Mouse (Mus musculus): ENCODE measurements around the gene Gm42906. TPM values are rescaled to one million over a fixed set of nuclear protein-coding genes. Genes with fewer than 3 reads are reported as not detected.
A peak's percentile ranks its signal among the peaks of the same experiment; 100 is the strongest.

Gm42906 gene
- polyA plus RNA-seq, 1 experiment from 2014 or later: not detected

DNA sequence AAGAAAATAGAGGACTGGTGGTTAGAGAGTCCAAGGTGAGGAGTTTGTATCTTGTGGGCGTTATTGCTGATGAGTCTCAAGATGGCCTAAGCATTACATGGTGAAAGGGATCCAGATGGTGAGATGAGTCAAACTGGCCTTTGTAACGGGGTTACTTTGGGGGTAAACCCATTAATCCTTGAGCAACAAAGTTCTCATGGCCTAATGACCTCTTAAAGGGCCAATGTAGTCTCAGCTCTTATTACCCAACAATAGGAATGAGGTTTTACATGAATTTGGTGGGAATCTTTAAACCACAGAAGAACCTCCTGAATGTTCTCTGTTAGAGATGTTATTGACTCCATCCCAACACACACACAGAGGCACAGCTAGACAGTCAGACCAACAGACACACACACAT lies 179.9 kb downstream of the Gm42906 start:
- H3K4me2 ChIP-seq (ENCODE audit: low read length): no peak overlapping the region
- H3K4me3 ChIP-seq (ENCODE audit: control insufficient read depth in 1 of 2, insufficient read depth in 1 of 2, low read depth in 1 of 2, low read length in 2 of 2): no peak overlapping the region
- no peaks in the 10 kb centered on the region for H3K27me3 ChIP-seq (ENCODE audit: control insufficient read depth, insufficient read depth, low read length)
- 77% methylated on average over 2 of the region's 2 CpGs for WGBS
- no peak for ATAC-seq (ENCODE audit: insufficient number of reproducible peaks, insufficient read depth, low FRiP score, low read depth)
- H3K27ac ChIP-seq (replicated peaks in 1 of 2; ENCODE audit: control insufficient read depth in 1 of 2, insufficient read depth in 1 of 2, low read depth in 2 of 2, low read length in 2 of 2): peak overlapping the region; percentile 32 to 57; a peak in 2 of 4 replicates
- H3K4me1 ChIP-seq (ENCODE audit: control insufficient read depth in 2 of 2, insufficient read depth in 2 of 2, low read length in 2 of 2): peaks cover 7 to 14% of the 10 kb centered on the region in 2 experiments
- H3K9me3 ChIP-seq (ENCODE audit: control insufficient read depth, low read length): no peaks in the 10 kb centered on the region
- H3K36me3 ChIP-seq (ENCODE audit: control insufficient read depth, insufficient read depth, low read length): no peaks in the 10 kb centered on the region
- H3K9ac ChIP-seq (ENCODE audit: low read length): no peak overlapping the region

DNA sequence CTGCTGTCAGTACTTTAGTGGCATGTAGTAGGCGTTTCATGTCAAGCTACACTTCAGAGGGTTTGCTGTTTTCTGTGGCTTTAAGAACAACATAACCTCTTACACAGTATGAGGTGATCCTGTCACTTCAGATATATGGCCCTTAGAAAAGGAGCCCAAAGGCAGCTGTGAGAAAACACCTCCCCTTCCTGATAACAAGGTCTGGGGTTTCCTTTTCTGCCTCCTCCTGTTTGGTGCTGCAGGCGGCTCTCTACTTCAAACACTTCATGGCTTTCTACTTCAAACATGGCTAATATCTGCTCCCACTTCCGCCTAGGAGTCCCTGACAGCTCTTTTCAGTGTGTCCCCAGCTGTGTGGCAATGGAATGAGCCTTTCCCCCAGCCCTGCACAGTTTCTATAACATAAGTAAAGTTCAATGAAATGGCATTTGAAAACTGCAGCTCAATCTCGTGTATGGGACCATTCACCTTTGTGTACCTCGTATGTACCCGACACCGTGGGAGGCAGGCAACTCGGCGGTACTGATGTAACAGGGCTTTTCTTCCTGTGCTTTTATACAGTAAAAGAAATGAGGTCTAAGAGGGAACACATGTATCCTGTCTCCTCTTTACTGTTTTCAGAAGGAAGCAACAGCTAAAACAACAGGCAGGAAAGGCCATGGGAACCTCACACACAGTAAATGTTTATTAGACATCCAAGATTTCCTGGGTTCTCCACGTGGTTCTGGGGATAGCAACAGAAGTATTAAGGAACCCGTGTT lies 180.7 kb downstream of the Gm42906 start:
- peak overlapping the region; percentile 50 to 57 for H3K27ac ChIP-seq (replicated peaks in 1 of 2; ENCODE audit: control insufficient read depth in 1 of 2, insufficient read depth in 1 of 2, low read depth in 2 of 2, low read length in 2 of 2)
- ATAC-seq (ENCODE audit: insufficient number of reproducible peaks, insufficient read depth, low FRiP score, low read depth): peak; percentile 43; the same call in 1 of the 2 replicates
- H3K4me1 ChIP-seq (ENCODE audit: control insufficient read depth in 2 of 2, insufficient read depth in 2 of 2, low read length in 2 of 2): peaks cover 7 to 14% of the 10 kb centered on the region in 2 experiments
- no peaks in the 10 kb centered on the region for H3K36me3 ChIP-seq (ENCODE audit: control insufficient read depth, insufficient read depth, low read length)
- no peak overlapping the region for H3K4me3 ChIP-seq (ENCODE audit: control insufficient read depth in 1 of 2, insufficient read depth in 1 of 2, low read depth in 1 of 2, low read length in 2 of 2)
- no peaks in the 10 kb centered on the region for H3K27me3 ChIP-seq (ENCODE audit: control insufficient read depth, insufficient read depth, low read length)
- no peak overlapping the region for H3K9ac ChIP-seq (ENCODE audit: low read length)
- no peaks in the 10 kb centered on the region for H3K9me3 ChIP-seq (ENCODE audit: control insufficient read depth, low read length)
- peak overlapping the region; percentile 33 for H3K4me2 ChIP-seq (ENCODE audit: low read length)
- 27% methylated on average over 11 of the region's 11 CpGs for WGBS

DNA sequence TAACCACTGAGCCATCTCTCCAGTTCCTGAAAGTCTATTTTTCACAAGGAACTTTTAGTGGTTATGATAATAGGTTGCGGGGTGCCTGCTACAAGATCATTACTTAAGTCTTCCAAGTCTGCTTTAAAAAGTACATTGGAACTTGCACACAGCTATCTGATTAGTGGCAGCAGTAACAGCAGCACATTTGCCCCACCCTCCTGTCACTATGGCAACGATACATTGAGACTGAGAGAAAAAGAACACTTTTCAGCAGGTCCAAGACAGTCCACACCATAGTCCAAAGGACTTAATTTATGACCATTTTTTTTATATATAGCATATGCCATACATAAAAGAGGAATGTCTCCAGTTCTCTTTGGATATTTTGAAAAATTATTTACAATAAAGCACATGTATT lies 181.7 kb downstream of the Gm42906 start:
- Histone ChIP-seq H3K27me3 (ENCODE audit: control insufficient read depth, insufficient read depth, low read length) (no peaks in the 10 kb centered on the region), H3K27ac (replicated peaks in 1 of 2; ENCODE audit: control insufficient read depth in 1 of 2, insufficient read depth in 1 of 2, low read depth in 2 of 2, low read length in 2 of 2) (no peak overlapping the region), H3K9ac (ENCODE audit: low read length) (no peak overlapping the region), H3K9me3 (ENCODE audit: control insufficient read depth, low read length) (no peaks in the 10 kb centered on the region), H3K4me1 (ENCODE audit: control insufficient read depth in 2 of 2, insufficient read depth in 2 of 2, low read length in 2 of 2) (peaks cover 7 to 14% of the 10 kb centered on the region in 2 experiments), H3K36me3 (ENCODE audit: control insufficient read depth, insufficient read depth, low read length) (no peaks in the 10 kb centered on the region), H3K4me2 (ENCODE audit: low read length) (no peak overlapping the region; the same call in 1 of the 2 replicates), H3K4me3 (ENCODE audit: control insufficient read depth in 1 of 2, insufficient read depth in 1 of 2, low read depth in 1 of 2, low read length in 2 of 2) (no peak overlapping the region)
- ATAC-seq (ENCODE audit: insufficient number of reproducible peaks, insufficient read depth, low FRiP score, low read depth): no peak
- 83% methylated on average over 2 of the region's 2 CpGs for WGBS

DNA sequence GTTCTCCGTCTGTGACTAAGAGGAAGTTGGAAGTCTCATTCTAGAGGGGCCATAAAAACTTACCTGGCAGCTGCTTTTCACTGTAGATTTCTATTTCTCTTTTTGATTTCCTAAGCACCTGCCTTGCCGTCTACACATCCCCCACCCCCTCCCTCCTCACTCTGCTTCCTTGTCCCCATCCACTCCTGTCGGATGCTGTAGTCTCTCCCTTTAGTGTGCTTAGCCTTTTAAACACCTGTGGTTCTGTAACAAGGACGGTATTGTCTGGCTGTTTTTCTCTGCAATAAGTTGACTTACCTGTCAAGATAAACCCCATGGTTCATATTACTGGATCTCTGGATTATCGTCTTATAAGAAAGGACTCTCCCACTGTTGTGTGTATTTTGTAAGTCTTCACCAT lies 182.4 kb downstream of the Gm42906 start:
- H3K4me1 ChIP-seq (ENCODE audit: control insufficient read depth in 2 of 2, insufficient read depth in 2 of 2, low read length in 2 of 2): peaks cover 7 to 14% of the 10 kb centered on the region in 2 experiments
- no peak overlapping the region for H3K27ac ChIP-seq (replicated peaks in 1 of 2; ENCODE audit: control insufficient read depth in 1 of 2, insufficient read depth in 1 of 2, low read depth in 2 of 2, low read length in 2 of 2)
- no peak for ATAC-seq (ENCODE audit: insufficient number of reproducible peaks, insufficient read depth, low FRiP score, low read depth)
- H3K9me3 ChIP-seq (ENCODE audit: control insufficient read depth, low read length): no peaks in the 10 kb centered on the region
- no peak overlapping the region for H3K4me2 ChIP-seq (ENCODE audit: low read length)
- H3K4me3 ChIP-seq (ENCODE audit: control insufficient read depth in 1 of 2, insufficient read depth in 1 of 2, low read depth in 1 of 2, low read length in 2 of 2): no peak overlapping the region
- H3K27me3 ChIP-seq (ENCODE audit: control insufficient read depth, insufficient read depth, low read length): no peaks in the 10 kb centered on the region
- H3K9ac ChIP-seq (ENCODE audit: low read length): no peak overlapping the region
- 86% methylated on average over 5 of the region's 5 CpGs for WGBS
- H3K36me3 ChIP-seq (ENCODE audit: control insufficient read depth, insufficient read depth, low read length): no peaks in the 10 kb centered on the region

DNA sequence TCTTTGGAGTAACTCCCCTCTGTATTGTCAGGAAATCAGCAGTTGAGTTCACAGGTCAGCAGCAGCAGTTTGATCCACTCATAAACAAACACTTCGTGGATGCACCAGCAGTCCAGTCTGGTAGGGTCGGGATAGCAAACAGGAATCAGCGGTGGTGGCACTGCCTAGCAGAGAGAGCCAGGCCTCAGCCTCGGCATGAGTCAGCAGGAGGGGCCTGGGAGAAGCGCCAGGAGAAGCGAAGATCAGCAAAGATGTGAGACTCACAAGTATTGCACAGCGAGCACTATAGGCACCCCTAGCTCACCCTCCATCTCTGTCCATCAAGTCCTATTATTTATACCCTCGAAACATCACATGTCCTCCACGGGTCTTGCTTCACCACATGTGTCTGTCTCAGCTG lies 189.2 kb downstream of the Gm42906 start:
- Histone ChIP-seq H3K4me2 (ENCODE audit: low read length) (no peak overlapping the region), H3K36me3 (ENCODE audit: control insufficient read depth, insufficient read depth, low read length) (no peaks in the 10 kb centered on the region), H3K4me1 (ENCODE audit: control insufficient read depth in 2 of 2, insufficient read depth in 2 of 2, low read length in 2 of 2) (no peaks in the 10 kb centered on the region), H3K9me3 (ENCODE audit: control insufficient read depth, low read length) (no peaks in the 10 kb centered on the region), H3K27ac (replicated peaks in 1 of 2; ENCODE audit: control insufficient read depth in 1 of 2, insufficient read depth in 1 of 2, low read depth in 2 of 2, low read length in 2 of 2) (no peak overlapping the region), H3K27me3 (ENCODE audit: control insufficient read depth, insufficient read depth, low read length) (no peaks in the 10 kb centered on the region), H3K4me3 (ENCODE audit: control insufficient read depth in 1 of 2, insufficient read depth in 1 of 2, low read depth in 1 of 2, low read length in 2 of 2) (no peak overlapping the region), H3K9ac (ENCODE audit: low read length) (no peak overlapping the region)
- ATAC-seq (ENCODE audit: insufficient number of reproducible peaks, insufficient read depth, low FRiP score, low read depth): no peak
- WGBS: 84% methylated on average over 9 of the region's 9 CpGs

DNA sequence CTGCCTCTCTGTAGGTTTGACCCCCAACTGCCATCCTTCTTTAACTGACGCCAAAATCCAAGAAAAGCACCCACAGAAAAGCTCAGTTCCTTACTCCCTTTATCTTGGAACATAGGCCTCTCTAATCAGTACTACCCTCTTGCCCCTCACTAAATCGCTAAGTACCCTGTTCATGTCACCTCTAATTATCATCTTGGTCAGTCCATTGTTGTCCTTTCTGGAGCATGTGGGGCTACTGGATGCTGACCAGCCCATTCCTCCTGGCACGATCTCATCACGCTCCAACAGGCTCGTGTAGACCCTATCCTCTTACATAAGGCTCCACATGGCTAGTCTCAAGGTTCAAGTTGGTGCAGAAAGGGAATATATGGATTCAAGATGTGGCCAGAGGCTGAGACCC lies 191.6 kb downstream of the Gm42906 start:
- WGBS: 64% methylated on average over 5 of the region's 5 CpGs
- Histone ChIP-seq H3K27me3 (ENCODE audit: control insufficient read depth, insufficient read depth, low read length) (0 out of 2 replicates have a peak, but pooled peaks cover 3% of the 10 kb centered on the region), H3K4me1 (ENCODE audit: control insufficient read depth in 2 of 2, insufficient read depth in 2 of 2, low read length in 2 of 2) (peaks cover 0 to 6% of the 10 kb centered on the region in 2 experiments; a peak in 3 of 4 replicates), H3K4me3 (ENCODE audit: control insufficient read depth in 1 of 2, insufficient read depth in 1 of 2, low read depth in 1 of 2, low read length in 2 of 2) (no peak overlapping the region), H3K27ac (replicated peaks in 1 of 2; ENCODE audit: control insufficient read depth in 1 of 2, insufficient read depth in 1 of 2, low read depth in 2 of 2, low read length in 2 of 2) (no peak overlapping the region), H3K9me3 (ENCODE audit: control insufficient read depth, low read length) (no peaks in the 10 kb centered on the region), H3K9ac (ENCODE audit: low read length) (no peak overlapping the region), H3K36me3 (ENCODE audit: control insufficient read depth, insufficient read depth, low read length) (no peaks in the 10 kb centered on the region), H3K4me2 (ENCODE audit: low read length) (no peak overlapping the region)
- ATAC-seq (ENCODE audit: insufficient number of reproducible peaks, insufficient read depth, low FRiP score, low read depth): no peak

DNA sequence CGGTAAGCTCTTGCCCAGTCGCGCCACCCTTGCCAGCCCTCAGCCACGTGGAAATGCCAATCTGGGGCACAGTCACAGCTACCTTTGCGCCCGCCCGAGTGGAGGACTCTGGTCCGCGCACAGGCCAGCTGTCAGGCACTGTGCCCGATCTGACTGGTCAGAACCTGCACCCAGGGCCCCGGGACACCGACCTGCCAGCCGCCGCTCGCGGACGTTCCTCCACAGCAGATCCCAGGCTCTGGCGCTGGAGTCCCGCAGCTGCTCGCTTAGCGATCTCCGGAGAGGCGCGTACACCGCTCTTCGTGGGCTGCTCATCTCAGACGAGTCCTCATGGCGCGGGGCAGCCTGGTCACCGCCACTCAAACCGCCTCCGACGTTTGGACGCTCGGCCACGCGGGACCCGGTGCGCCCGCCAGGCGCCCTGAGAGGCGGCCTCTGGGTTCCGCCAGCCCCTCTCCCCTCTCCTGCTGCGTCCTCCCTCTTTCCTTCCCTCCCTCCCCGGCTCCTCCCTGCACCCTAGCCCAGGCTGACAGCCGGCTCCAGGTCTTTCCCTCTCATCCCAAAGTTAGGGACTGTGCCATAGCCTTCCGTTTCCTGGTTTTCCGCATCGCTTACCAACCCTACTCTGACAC lies 194.4 kb downstream of the Gm42906 start, which contains the start of gene Stard13:
Gene Stard13, minus strand, starts transcription at position 437 of the 632 bp plus-strand sequence.
- peak; percentile 60 for ATAC-seq (ENCODE audit: insufficient number of reproducible peaks, insufficient read depth, low FRiP score, low read depth)
- Histone ChIP-seq H3K4me2 (ENCODE audit: low read length) (peak within 1 kb of the TSS; percentile 94), H3K27me3 (ENCODE audit: control insufficient read depth, insufficient read depth, low read length) (0 out of 2 replicates have a peak, but pooled peaks cover 3% of the 10 kb centered on the region), H3K27ac (replicated peaks in 1 of 2; ENCODE audit: control insufficient read depth in 1 of 2, insufficient read depth in 1 of 2, low read depth in 2 of 2, low read length in 2 of 2) (no peak within 1 kb of the TSS), H3K4me1 (ENCODE audit: control insufficient read depth in 2 of 2, insufficient read depth in 2 of 2, low read length in 2 of 2) (peaks cover 0 to 6% of the 10 kb centered on the region in 2 experiments; a peak in 3 of 4 replicates), H3K4me3 (ENCODE audit: control insufficient read depth in 1 of 2, insufficient read depth in 1 of 2, low read depth in 1 of 2, low read length in 2 of 2) (peak within 1 kb of the TSS; percentile 49 to 63), H3K9ac (ENCODE audit: low read length) (peak within 1 kb of the TSS; percentile 75), H3K9me3 (ENCODE audit: control insufficient read depth, low read length) (no peaks in the 10 kb centered on the region), H3K36me3 (ENCODE audit: control insufficient read depth, insufficient read depth, low read length) (no peaks in the 10 kb centered on the region)
- under 1% methylated on average over 49 of the region's 49 CpGs for WGBS
